Mouse (Mus musculus) stomach, postnatal 0 days (tissue): ENCODE measurements around the gene Rapgef1. TPM values are rescaled to one million over a fixed set of nuclear protein-coding genes. Genes with fewer than 3 reads are reported as not detected.
A peak's percentile ranks its signal among the peaks of the same experiment; 100 is the strongest.

Experiments
- ATAC-seq: fragments of 200-750 bp; cut with Nextera tagmentation; 2 replicates; pipeline ENCODE4 v1.8.0; 2017; ENCODE audit not compliant: low FRiP score, low TSS enrichment
- DNase-seq: peaks from one replicate; pipeline ENCODE4 v3.0.0-alpha.2; 2016; ENCODE audit warnings: low spot score
- H3K27ac ChIP-seq: fragments of 300-500 bp; sonication (generic); replicated peaks from 2 replicates; pipeline ENCODE4 v1.5.1; 2014; ENCODE audit warnings: mild to moderate bottlenecking, control low read depth
- H3K27me3 ChIP-seq: fragments of 300-500 bp; sonication (generic); 2 replicates; pipeline ENCODE4 v1.6.1; 2014; ENCODE audit warnings: low read length; ENCODE audit not compliant: control insufficient read depth, insufficient read depth
- H3K36me3 ChIP-seq: fragments of 300-500 bp; sonication (generic); 2 replicates; pipeline ENCODE4 v1.6.1; 2014; ENCODE audit warnings: low read length, mixed read lengths; ENCODE audit not compliant: control insufficient read depth, insufficient read depth
- H3K4me1 ChIP-seq: fragments of 300-500 bp; sonication (generic); replicated peaks from 2 replicates; pipeline ENCODE4 v1.6.1; 2014; ENCODE audit warnings: antibody characterized with exemption; ENCODE audit not compliant: control insufficient read depth, insufficient read depth
- H3K4me2 ChIP-seq: fragments of 300-500 bp; sonication (generic); replicated peaks from 2 replicates; pipeline ENCODE4 v1.6.1; 2014; ENCODE audit warnings: low read depth, mild to moderate bottlenecking, control low read depth, moderate library complexity
- H3K4me3 ChIP-seq: fragments of 300-500 bp; sonication (generic); 2 replicates; pipeline ENCODE4 v1.5.1; 2014; ENCODE audit warnings: low read depth, low read length, control low read depth
- H3K9ac ChIP-seq: fragments of 300-500 bp; sonication (generic); 2 replicates; pipeline ENCODE4 v1.6.1; 2014; ENCODE audit warnings: mild to moderate bottlenecking, low read length, control low read depth, mixed read lengths
- H3K9me3 ChIP-seq: fragments of 300-500 bp; sonication (generic); 2 replicates; pipeline ENCODE4 v1.6.1; 2016; ENCODE audit warnings: low read length; ENCODE audit not compliant: control insufficient read depth
- CTCF ChIP-seq: IDR thresholded peaks from 2 replicates; pipeline ENCODE4 v1.5.1; 2016; ENCODE audit warnings: antibody characterized with exemption, low read depth, mild to moderate bottlenecking, moderate library complexity
- EP300 ChIP-seq: optimal IDR thresholded peaks from 2 replicates; pipeline ENCODE3; 2016; ENCODE audit warnings: antibody characterized with exemption
- WGBS: fragments of 180-500 bp; shearing (Covaris S2); extraction: QIAGEN DNeasy Blood & Tissue Kit; methylation state at CpG from one replicate; pipeline ENCODE4 v1.1.7; 2014; 5-methylcytosine and 5-hydroxymethylcytosine counted together
- polyA plus RNA-seq: library from polyadenylated mRNA; unstranded; fragments of >200 nt; fragmentation: Nextera tagmentation; extraction: Ambion mirVana; gene quantifications from 2 replicates; pipeline ENCODE4 v1.2.1, GENCODE M21; 2015

Gene Rapgef1
- polyA plus RNA-seq, 1 experiment from 2014 or later: 7.2 TPM

DNA sequence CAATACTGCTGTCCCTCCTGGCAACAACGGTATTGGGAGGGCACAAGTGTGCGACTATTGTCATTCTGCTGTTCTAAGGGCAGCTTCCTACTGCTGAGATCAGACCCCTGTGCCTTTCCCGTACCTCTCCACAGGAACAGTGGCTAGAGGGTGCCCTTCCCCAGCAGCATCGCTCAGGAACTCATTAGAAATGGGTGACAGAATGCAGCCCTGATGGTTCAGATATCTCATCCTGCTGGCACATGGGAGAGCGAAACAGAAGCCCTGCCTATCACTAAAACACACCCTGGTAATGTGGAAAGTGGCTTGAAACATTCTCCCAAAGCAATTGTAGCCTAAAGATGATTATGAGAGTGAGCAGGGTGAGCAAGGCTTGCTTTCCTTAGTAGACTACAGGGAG is 15.0 kb downstream of the Rapgef1 start:
- H3K4me1 ChIP-seq: peaks cover 3% of the 10 kb centered on the region

GRCm38 (mm10) chr2:29635966-29636507 is 16.5 kb downstream of the Rapgef1 start:
- Histone ChIP-seq H3K27ac (no peak overlapping the region), H3K4me1 (peaks cover 3% of the 10 kb centered on the region), H3K27me3 (no peaks in the 10 kb centered on the region), H3K4me3 (no peak overlapping the region), H3K9me3 (no peaks in the 10 kb centered on the region), H3K9ac (no peak overlapping the region), H3K36me3 (no peaks in the 10 kb centered on the region), H3K4me2 (no peak overlapping the region)
- no peak for TF ChIP-seq EP300
- TF ChIP-seq CTCF: no peak
- WGBS: 88% methylated on average over 5 of the region's 5 CpGs
- DNase-seq (no peak), ATAC-seq (no peak)

More for the DNA sequence above, 15.0 kb downstream of the Rapgef1 start:
- no peak overlapping the region; the same call in 1 of the 2 replicates for H3K27ac ChIP-seq
- no peak for DNase-seq
- H3K9me3 ChIP-seq: no peaks in the 10 kb centered on the region
- WGBS: 79% methylated on average over 5 of the region's 5 CpGs
- no peak overlapping the region for H3K4me3 ChIP-seq
- no peak overlapping the region for H3K9ac ChIP-seq
- H3K4me2 ChIP-seq: no peak overlapping the region
- H3K36me3 ChIP-seq: no peaks in the 10 kb centered on the region; the same call in 1 of the 2 replicates
- no peak for TF ChIP-seq EP300
- TF ChIP-seq CTCF: no peak
- no peaks in the 10 kb centered on the region for H3K27me3 ChIP-seq
- ATAC-seq: no peak

DNA sequence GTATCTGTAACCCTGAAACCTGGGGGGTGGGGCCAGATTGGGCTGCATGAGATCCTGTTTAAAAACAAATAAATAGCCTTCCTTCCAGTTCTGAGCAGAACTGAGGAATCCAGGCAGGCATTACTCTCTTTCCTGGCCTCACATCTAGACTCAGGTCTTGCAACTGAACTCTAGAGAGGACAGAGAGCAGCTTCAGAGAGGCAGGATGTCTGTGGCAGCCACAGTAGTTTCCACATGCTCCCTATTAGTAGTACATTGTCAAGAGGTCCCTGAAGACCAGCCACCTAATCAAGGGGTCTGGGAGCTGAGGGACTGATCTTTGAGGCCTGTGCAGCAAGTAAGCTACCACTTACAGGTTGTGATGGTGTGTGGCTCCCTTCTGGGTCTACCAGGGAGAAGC is 18.0 kb downstream of the Rapgef1 start:
- H3K27me3 ChIP-seq: no peaks in the 10 kb centered on the region
- H3K4me3 ChIP-seq: no peak overlapping the region
- TF ChIP-seq CTCF (no peak), EP300 (no peak)
- H3K4me2 ChIP-seq: no peak overlapping the region
- no peak overlapping the region for H3K9ac ChIP-seq
- H3K4me1 ChIP-seq: peaks cover 3% of the 10 kb centered on the region
- H3K27ac ChIP-seq: peak overlapping the region; percentile 24; the same call in 1 of the 2 replicates
- H3K9me3 ChIP-seq: no peaks in the 10 kb centered on the region
- no peaks in the 10 kb centered on the region for H3K36me3 ChIP-seq
- DNase-seq (no peak), ATAC-seq (no peak)

DNA sequence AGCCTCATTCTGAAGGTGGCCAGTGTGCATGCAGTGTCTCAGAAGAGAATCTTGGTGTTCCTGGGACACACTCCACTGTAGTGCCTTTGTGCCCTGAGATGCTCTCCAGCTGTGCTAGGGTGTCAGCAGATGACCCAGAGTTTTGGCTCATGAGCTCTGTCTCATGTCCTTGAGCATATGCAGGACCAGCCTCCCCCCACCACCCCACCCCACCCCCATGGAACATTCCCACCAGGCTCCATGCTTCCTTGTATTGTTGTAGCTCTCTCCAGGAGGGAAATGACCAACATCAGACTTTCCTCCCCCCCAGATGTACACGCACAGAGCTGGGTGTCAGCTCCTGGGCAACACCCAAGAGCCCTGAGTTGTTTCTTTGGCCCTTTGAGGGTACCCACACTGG is 19.9 kb downstream of the Rapgef1 start:
- 63% methylated on average over 1 of the region's 1 CpGs for WGBS
- H3K27me3 ChIP-seq: no peaks in the 10 kb centered on the region
- TF ChIP-seq EP300: no peak
- TF ChIP-seq CTCF: no peak
- ATAC-seq (no peak), DNase-seq (no peak)
- no peak overlapping the region for H3K4me2 ChIP-seq
- H3K27ac ChIP-seq: 0 out of 2 replicates have a peak overlapping the region, but pooled peaks have one; percentile 40
- no peaks in the 10 kb centered on the region for H3K9me3 ChIP-seq
- no peak overlapping the region for H3K9ac ChIP-seq
- no peaks in the 10 kb centered on the region for H3K4me1 ChIP-seq
- H3K36me3 ChIP-seq: no peaks in the 10 kb centered on the region
- H3K4me3 ChIP-seq: no peak overlapping the region

- Histone ChIP-seq H3K4me1 (no peaks in the 10 kb centered on the region), H3K4me3 (no peak overlapping the region), H3K9me3 (no peaks in the 10 kb centered on the region), H3K27me3 (no peaks in the 10 kb centered on the region), H3K36me3 (no peaks in the 10 kb centered on the region), H3K27ac (0 out of 2 replicates have a peak overlapping the region, but pooled peaks have one; percentile 40), H3K4me2 (no peak overlapping the region), H3K9ac (no peak overlapping the region)
- TF ChIP-seq CTCF (no peak), EP300 (no peak)
- DNase-seq: no peak
- 63% methylated on average over 5 of the region's 5 CpGs for WGBS
- no peak for ATAC-seq
Measured at GRCm38 (mm10) chr2:29639953-29640743, 20.6 kb downstream of the Rapgef1 start.

- 88% methylated on average over 3 of the region's 3 CpGs for WGBS
- Histone ChIP-seq H3K9me3 (no peaks in the 10 kb centered on the region), H3K36me3 (no peaks in the 10 kb centered on the region), H3K27me3 (no peaks in the 10 kb centered on the region), H3K4me3 (no peak overlapping the region), H3K4me2 (no peak overlapping the region), H3K9ac (no peak overlapping the region), H3K4me1 (no peaks in the 10 kb centered on the region), H3K27ac (no peak overlapping the region)
- DNase-seq (no peak), ATAC-seq (no peak)
- no peak for TF ChIP-seq CTCF
- no peak for TF ChIP-seq EP300
Measured at GRCm38 (mm10) chr2:29641707-29642106, 22.2 kb downstream of the Rapgef1 start.
